In genomic region chr5:52470551-52470950, GRCm38 (mm10) we compare ENCODE assay signal across 7 mouse cellular contexts. TPM values are rescaled to one million over a fixed set of nuclear protein-coding genes. Genes with fewer than 3 reads are reported as not detected.
A peak's percentile ranks its signal among the peaks of the same experiment; 100 is the strongest.
DNase-seq lines count a peak whose midpoint lies in the region; ATAC-seq and TF ChIP-seq lines count a peak whose summit lies in the region.

No protein-coding gene starts in this region.

- WGBS in lung, embryonic 15.5 days = 42% methylated on average over 5 of the region's 5 CpGs
- 51% methylated on average over 5 of the region's 5 CpGs for WGBS in forebrain, embryonic 15.5 days
- WGBS in limb, embryonic 13.5 days = 47% methylated on average over 5 of the region's 5 CpGs
- 27% methylated on average over 5 of the region's 5 CpGs for WGBS in small intestine, adult 2 months

- ATAC-seq in lung, embryonic 15.5 days (ENCODE audit: borderline replicate concordance, extremely low read depth, low FRiP score, low TSS enrichment) = peak; percentile 30; the same call in 1 of the 2 replicates
- ATAC-seq in forebrain, embryonic 15.5 days (replicated peaks) = no peak; the same call in none of the 2 replicates
- ATAC-seq in limb, embryonic 13.5 days (ENCODE audit: low FRiP score, low read depth) = no peak
- ATAC-seq in activated CD4-positive, CD25-positive, alpha-beta regulatory T cell, adult 4 months = no peak

- peak overlapping the region; percentile 82 for H3K4me2 ChIP-seq in lung, embryonic 15.5 days
- H3K4me2 ChIP-seq in forebrain, embryonic 15.5 days (replicated peaks) = peak overlapping the region; percentile 89
- peak overlapping the region; percentile 93 for H3K4me2 ChIP-seq in limb, embryonic 13.5 days (replicated peaks)

- no peaks in the 10 kb centered on the region for H3K9me3 ChIP-seq in lung, embryonic 15.5 days
- H3K9me3 ChIP-seq in forebrain, embryonic 15.5 days = no peaks in the 10 kb centered on the region
- H3K9me3 ChIP-seq in limb, embryonic 13.5 days = no peaks in the 10 kb centered on the region

- 0 out of 2 replicates have a peak, but pooled peaks cover 2% of the 10 kb centered on the region for H3K27me3 ChIP-seq in lung, embryonic 15.5 days
- no peaks in the 10 kb centered on the region for H3K27me3 ChIP-seq in forebrain, embryonic 15.5 days
- H3K27me3 ChIP-seq in limb, embryonic 13.5 days = peaks cover 37% of the 10 kb centered on the region
- no peaks in the 10 kb centered on the region for H3K27me3 ChIP-seq in small intestine, adult 2 months (ENCODE audit: control insufficient read depth, insufficient read depth, low read length)

- no peak overlapping the region for H3K27ac ChIP-seq in lung, embryonic 15.5 days
- peak overlapping the region; percentile 87; the same call in 1 of the 2 replicates for H3K27ac ChIP-seq in forebrain, embryonic 15.5 days (replicated peaks)
- H3K27ac ChIP-seq in limb, embryonic 13.5 days = no peak overlapping the region
- H3K27ac ChIP-seq in small intestine, adult 2 months (ENCODE audit: insufficient read depth, low read depth, low read length) = no peak overlapping the region

- no peak for DNase-seq in lung, postnatal 14 days
- DNase-seq in urinary bladder, postnatal 36 days (ENCODE audit: low spot score in 2 of 2) = no peak

- no peak overlapping the region; the same call in 1 of the 2 replicates for H3K9ac ChIP-seq in lung, embryonic 15.5 days
- H3K9ac ChIP-seq in forebrain, embryonic 15.5 days (replicated peaks) = peak overlapping the region; percentile 87; the same call in 1 of the 2 replicates
- no peak overlapping the region; the same call in 1 of the 2 replicates for H3K9ac ChIP-seq in limb, embryonic 13.5 days

- no peaks in the 10 kb centered on the region for H3K36me3 ChIP-seq in lung, embryonic 15.5 days
- H3K36me3 ChIP-seq in forebrain, embryonic 15.5 days = no peaks in the 10 kb centered on the region
- H3K36me3 ChIP-seq in limb, embryonic 13.5 days = no peaks in the 10 kb centered on the region
- no peaks in the 10 kb centered on the region for H3K36me3 ChIP-seq in small intestine, adult 2 months (ENCODE audit: control insufficient read depth, insufficient read depth, low read length)

- no peak for TF ChIP-seq POLR2A in small intestine, adult 2 months (IDR thresholded peaks at IDR 0.05; ENCODE audit: low read depth, low read length)

- H3K4me3 ChIP-seq in lung, embryonic 15.5 days = peak overlapping the region; percentile 54
- peak overlapping the region; percentile 93 for H3K4me3 ChIP-seq in forebrain, embryonic 15.5 days
- H3K4me3 ChIP-seq in limb, embryonic 13.5 days = peak overlapping the region; percentile 64
- peak overlapping the region; percentile 79; the same call in 1 of the 2 replicates for H3K4me3 ChIP-seq in small intestine, adult 2 months (ENCODE audit: low read depth, low read length)

- TF ChIP-seq CTCF in small intestine, adult 2 months (IDR thresholded peaks at IDR 0.05; ENCODE audit: extremely low read depth, insufficient read length, insufficient replicate concordance, low read depth, low read length) = no peak

- 0 out of 2 replicates have a peak, but pooled peaks cover 7% of the 10 kb centered on the region for H3K4me1 ChIP-seq in lung, embryonic 15.5 days
- peaks cover 9% of the 10 kb centered on the region for H3K4me1 ChIP-seq in forebrain, embryonic 15.5 days
- H3K4me1 ChIP-seq in limb, embryonic 13.5 days = 0 out of 2 replicates have a peak, but pooled peaks cover 11% of the 10 kb centered on the region
- peaks cover 2% of the 10 kb centered on the region; the same call in 1 of the 2 replicates for H3K4me1 ChIP-seq in small intestine, adult 2 months (ENCODE audit: control insufficient read depth, insufficient read depth, insufficient read length, low read length)

RNA-seq across cellular contexts. Expression of gene Ccdc149, which starts 0.8 kb away (rescaled TPM):
- polyA plus RNA-seq in lung, embryonic 15.5 days (2015; fragmentation: Nextera tagmentation; extraction: Ambion mirVana) = 3.3 TPM in 2 replicates
- polyA plus RNA-seq in forebrain, embryonic 15.5 days (2015; fragmentation: Nextera tagmentation; extraction: Ambion mirVana) = 11.2 and 11.7 TPM in 2 replicates
- polyA plus RNA-seq in limb, embryonic 13.5 days (2015; fragmentation: Nextera tagmentation; extraction: Ambion mirVana) = 1.8 and 2.2 TPM in 2 replicates
- 0.76 and 1.9 TPM in 2 replicates for polyA plus RNA-seq in small intestine, adult 2 months (2012; rRNA removed)
- polyA plus RNA-seq in activated CD4-positive, CD25-positive, alpha-beta regulatory T cell, adult 4 months (2017; shearing (Covaris generic)) = not detected
